Mouse (Mus musculus): ENCODE measurements around the gene Gm10230.
"Not testable (repeated sequence)": the region's sequence is repeated elsewhere in the genome, so short reads cannot be mapped to it uniquely, and the experiment has no call there.

Gm10230 gene

DNA sequence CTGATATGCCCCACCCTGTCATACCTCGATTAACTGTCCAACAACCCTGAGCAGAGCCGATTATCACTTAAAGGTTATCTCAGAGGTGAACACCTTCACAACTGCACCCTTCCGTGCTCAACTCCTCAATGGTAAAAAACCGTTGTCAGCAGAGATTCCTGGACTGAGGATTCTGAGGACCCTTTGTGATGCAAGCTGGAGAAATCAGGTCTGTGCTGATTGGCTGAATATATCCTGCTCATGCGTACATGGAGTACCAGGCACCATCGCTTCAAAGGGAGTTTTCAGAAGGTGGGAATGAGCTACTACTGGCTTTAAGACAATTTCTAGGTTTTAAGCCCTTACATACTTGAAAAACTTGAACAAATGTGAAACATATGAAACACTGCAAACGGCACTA, at the start of gene Gm10230:
Gene Gm10230, minus strand, starts transcription at position 101 of the 400 bp plus-strand sequence.
- not testable (repeated sequence) for DNase-seq
